Mouse (Mus musculus): ENCODE results near the gene Smarce1. TPM values are rescaled to one million over a fixed set of nuclear protein-coding genes. Genes with fewer than 3 reads are reported as not detected.

Smarce1 gene
- total and polyA plus RNA-seq, 3 experiments = 149 to 464 (median 246) TPM

GRCm38 (mm10) chr11:99279986-99280385 lies 49.2 kb upstream of the Smarce1 start:
- H3K27ac ChIP-seq (ENCODE audit: insufficient read depth, low read depth) = no peak overlapping the region
- no peaks in the 10 kb centered on the region for H3K79me2 ChIP-seq (replicated peaks; ENCODE audit: control insufficient read depth, extremely low read depth, insufficient read depth, poor library complexity, severe bottlenecking)
- H3K4me3 ChIP-seq (replicated peaks in 1 of 3; ENCODE audit: low read depth in 2 of 3, low read length in 2 of 3, poor library complexity in 1 of 3) = no peak overlapping the region
- 0 out of 2 replicates have a peak, but pooled peaks have one; percentile 39 for TF ChIP-seq MAFK (IDR thresholded peaks at IDR 0.05; ENCODE audit: insufficient replicate concordance, low read length)
- TF ChIP-seq SIN3A (IDR thresholded peaks at IDR 0.05; ENCODE audit: low read length) = no peak
- peak overlapping the region; percentile 5; the same call in 1 of the 2 replicates for H3K4me2 ChIP-seq (ENCODE audit: insufficient read depth, low read depth, poor library complexity, severe bottlenecking)
- no peak for DNase-seq (ENCODE audit: extremely low read depth)
- H3K9ac ChIP-seq (ENCODE audit: insufficient read depth, low read depth) = no peak overlapping the region
- in situ Hi-C loops (cut with MboI; ENCODE audit: low pct_ligation_motif_present, low pct_unique_long_range_greater_than_20kb, low sequenced_read_pairs) = no loop called here
- dilution Hi-C loops (cut with MboI; ENCODE audit: extremely low pct_ligation_motif_present, extremely low pct_unique_long_range_greater_than_20kb, low sequenced_read_pairs) = no loop called here
- peaks cover 4 to 10% of the 10 kb centered on the region in 2 experiments; a peak in 2 of 4 replicates for H3K4me1 ChIP-seq (ENCODE audit: control insufficient read depth in 1 of 2, insufficient read depth in 2 of 2)
- H3K9me3 ChIP-seq (replicated peaks; ENCODE audit: low read length) = no peaks in the 10 kb centered on the region
- no peaks in the 10 kb centered on the region for H3K36me3 ChIP-seq (replicated peaks in 1 of 2; ENCODE audit: control insufficient read depth in 1 of 2, insufficient read depth in 1 of 2, low read length in 1 of 2)
- H3K27me3 ChIP-seq (replicated peaks) = peaks cover 6% of the 10 kb centered on the region

GRCm38 (mm10) chr11:99276786-99277185 lies 46.0 kb upstream of the Smarce1 start:
- H3K36me3 ChIP-seq (replicated peaks in 1 of 2; ENCODE audit: control insufficient read depth in 1 of 2, insufficient read depth in 1 of 2, low read length in 1 of 2) = no peaks in the 10 kb centered on the region

GRCm38 (mm10) chr11:99275624-99276023 lies 44.8 kb upstream of the Smarce1 start:
- H3K4me3 ChIP-seq (replicated peaks in 1 of 3; ENCODE audit: low read depth in 2 of 3, low read length in 2 of 3, poor library complexity in 1 of 3) = no peak overlapping the region
- no peak overlapping the region for H3K9ac ChIP-seq (ENCODE audit: insufficient read depth, low read depth)
- H3K4me1 ChIP-seq (ENCODE audit: control insufficient read depth in 1 of 2, insufficient read depth in 2 of 2) = peaks cover 2 to 3% of the 10 kb centered on the region in 2 experiments; a peak in 2 of 4 replicates
- dilution Hi-C loops (cut with MboI; ENCODE audit: extremely low pct_ligation_motif_present, extremely low pct_unique_long_range_greater_than_20kb, low sequenced_read_pairs) = no loop called here
- peaks cover 12% of the 10 kb centered on the region for H3K27me3 ChIP-seq (replicated peaks)
- H3K36me3 ChIP-seq (replicated peaks in 1 of 2; ENCODE audit: control insufficient read depth in 1 of 2, insufficient read depth in 1 of 2, low read length in 1 of 2) = no peaks in the 10 kb centered on the region
- no peak for TF ChIP-seq E2F4 (IDR thresholded peaks at IDR 0.05; ENCODE audit: insufficient replicate concordance, low read depth, low read length)
- no peak for TF ChIP-seq ZMIZ1 (IDR thresholded peaks at IDR 0.05; ENCODE audit: low read depth, low read length)
- TF ChIP-seq RAD21 (IDR thresholded peaks at IDR 0.05; ENCODE audit: low read depth, low read length) = no peak
- no peak for TF ChIP-seq SMC3 (IDR thresholded peaks at IDR 0.05; ENCODE audit: low read depth, low read length)
- TF ChIP-seq IRF4 (IDR thresholded peaks at IDR 0.05; ENCODE audit: low read depth, low read length) = no peak
- no peak for TF ChIP-seq USF2 (conservative IDR thresholded peaks at IDR 0.05; ENCODE audit: low read depth, low read length)
- no peak for TF ChIP-seq BHLHE40 (IDR thresholded peaks at IDR 0.05; ENCODE audit: low read depth, low read length)
- H3K4me2 ChIP-seq (ENCODE audit: insufficient read depth, low read depth, poor library complexity, severe bottlenecking) = no peak overlapping the region
- DNase-seq (ENCODE audit: extremely low read depth) = no peak
- H3K79me2 ChIP-seq (replicated peaks; ENCODE audit: control insufficient read depth, extremely low read depth, insufficient read depth, poor library complexity, severe bottlenecking) = no peaks in the 10 kb centered on the region
- H3K27ac ChIP-seq (ENCODE audit: insufficient read depth, low read depth) = no peak overlapping the region
- no peaks in the 10 kb centered on the region for H3K9me3 ChIP-seq (replicated peaks; ENCODE audit: low read length)
- in situ Hi-C loops (cut with MboI; ENCODE audit: low pct_ligation_motif_present, low pct_unique_long_range_greater_than_20kb, low sequenced_read_pairs) = no loop called here

More at GRCm38 (mm10) chr11:99276786-99277185, 46.0 kb upstream of the Smarce1 start:
- Histone ChIP-seq H3K27ac (ENCODE audit: insufficient read depth, low read depth) (no peak overlapping the region), H3K9ac (ENCODE audit: insufficient read depth, low read depth) (no peak overlapping the region), H3K4me3 (replicated peaks in 1 of 3; ENCODE audit: low read depth in 2 of 3, low read length in 2 of 3, poor library complexity in 1 of 3) (no peak overlapping the region), H3K27me3 (replicated peaks) (peaks cover 11% of the 10 kb centered on the region), H3K4me2 (ENCODE audit: insufficient read depth, low read depth, poor library complexity, severe bottlenecking) (no peak overlapping the region), H3K4me1 (ENCODE audit: control insufficient read depth in 1 of 2, insufficient read depth in 2 of 2) (0 out of 4 replicates have a peak, but pooled peaks cover 0 to 2% of the 10 kb centered on the region in 2 experiments), H3K9me3 (replicated peaks; ENCODE audit: low read length) (no peaks in the 10 kb centered on the region), H3K79me2 (replicated peaks; ENCODE audit: control insufficient read depth, extremely low read depth, insufficient read depth, poor library complexity, severe bottlenecking) (no peaks in the 10 kb centered on the region)
- no peak for TF ChIP-seq EP300 (IDR thresholded peaks at IDR 0.05; ENCODE audit: low read length)
- TF ChIP-seq MAZ (IDR thresholded peaks at IDR 0.05; ENCODE audit: low read depth, low read length) = no peak
- TF ChIP-seq USF2 (conservative IDR thresholded peaks at IDR 0.05; ENCODE audit: low read depth, low read length) = no peak
- TF ChIP-seq MYC (IDR thresholded peaks at IDR 0.05; ENCODE audit: low read depth, low read length) = no peak
- TF ChIP-seq E2F4 (IDR thresholded peaks at IDR 0.05; ENCODE audit: insufficient replicate concordance, low read depth, low read length) = no peak
- no peak for TF ChIP-seq HCFC1 (IDR thresholded peaks at IDR 0.05; ENCODE audit: low read depth, low read length)
- TF ChIP-seq SMC3 (IDR thresholded peaks at IDR 0.05; ENCODE audit: low read depth, low read length) = no peak
- no peak for TF ChIP-seq CHD1 (IDR thresholded peaks at IDR 0.05; ENCODE audit: low read depth, low read length)
- TF ChIP-seq KAT2A (IDR thresholded peaks at IDR 0.05; ENCODE audit: insufficient replicate concordance, low read length) = no peak
- no peak for TF ChIP-seq IRF4 (IDR thresholded peaks at IDR 0.05; ENCODE audit: low read depth, low read length)
- TF ChIP-seq PAX5 (IDR thresholded peaks at IDR 0.05; ENCODE audit: low read length) = no peak
- TF ChIP-seq GABPA (IDR thresholded peaks at IDR 0.05; ENCODE audit: insufficient replicate concordance, low read depth, low read length) = no peak
- no peak for TF ChIP-seq MAX (IDR thresholded peaks at IDR 0.05; ENCODE audit: low read length)
- no peak for TF ChIP-seq SIN3A (IDR thresholded peaks at IDR 0.05; ENCODE audit: low read length)
- no peak for TF ChIP-seq USF1 (IDR thresholded peaks at IDR 0.05; ENCODE audit: low read depth, low read length)
- no peak for TF ChIP-seq ZNF384 (IDR thresholded peaks at IDR 0.05; ENCODE audit: low read depth, low read length)
- dilution Hi-C loops (cut with MboI; ENCODE audit: extremely low pct_ligation_motif_present, extremely low pct_unique_long_range_greater_than_20kb, low sequenced_read_pairs) (no loop called here), in situ Hi-C loops (cut with MboI; ENCODE audit: low pct_ligation_motif_present, low pct_unique_long_range_greater_than_20kb, low sequenced_read_pairs) (no loop called here)
- no peak for DNase-seq (ENCODE audit: extremely low read depth)

All from CH12.LX (cell line).